Mouse (Mus musculus): Measurements from ENCODE around the gene Nxpe5. TPM values are rescaled to one million over a fixed set of nuclear protein-coding genes. Genes with fewer than 3 reads are reported as not detected.

Nxpe5 gene
- total RNA-seq, 2 experiments from 2014 or later = 0.58 to 0.98 TPM

DNA sequence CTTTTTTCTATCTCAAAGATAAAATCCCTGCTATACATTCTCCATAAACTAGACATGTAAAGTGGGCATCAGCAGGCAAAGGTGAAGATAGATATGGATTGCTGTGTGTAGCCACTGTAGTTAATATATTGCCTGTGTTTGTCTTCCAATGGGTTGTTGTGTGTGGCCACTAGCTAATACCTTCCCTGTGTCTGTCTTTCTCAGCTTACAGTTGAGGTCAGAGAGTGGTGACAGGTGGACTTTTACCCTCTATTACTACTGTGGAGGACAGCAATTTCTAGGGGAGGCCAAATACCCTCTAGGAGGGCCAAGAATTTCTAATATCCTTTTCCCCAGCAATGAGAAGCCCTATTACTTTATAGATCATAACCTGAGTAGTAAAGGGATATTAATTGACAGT is 8.5 kb downstream of the Nxpe5 start:
- no peak for DNase-seq
- intact Hi-C loops (cut with DNase I; ENCODE audit: low total_unique reads) = no loop called here

DNA sequence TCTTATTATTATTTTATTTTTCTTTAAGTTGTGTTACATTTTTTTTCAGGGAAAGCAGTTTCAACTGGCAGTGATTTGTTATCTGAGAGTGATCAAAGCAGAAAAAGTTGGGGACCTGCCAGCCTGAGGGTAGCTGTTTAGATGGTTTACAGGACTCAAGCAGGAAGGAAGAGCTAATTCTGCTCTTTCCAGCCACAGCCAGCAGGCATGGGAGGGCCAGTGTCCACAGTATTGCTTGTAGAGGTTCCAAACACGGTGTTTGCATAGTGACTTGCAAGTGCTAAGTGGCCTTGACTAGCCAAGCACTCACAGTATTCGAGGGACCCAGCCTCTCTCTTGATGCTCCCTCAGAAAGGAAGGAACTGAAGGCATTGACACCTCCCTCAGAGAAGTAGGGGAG is 15.8 kb downstream of the Nxpe5 start:
- intact Hi-C loops (cut with DNase I; ENCODE audit: low total_unique reads) = no loop called here
- DNase-seq = no peak

DNA sequence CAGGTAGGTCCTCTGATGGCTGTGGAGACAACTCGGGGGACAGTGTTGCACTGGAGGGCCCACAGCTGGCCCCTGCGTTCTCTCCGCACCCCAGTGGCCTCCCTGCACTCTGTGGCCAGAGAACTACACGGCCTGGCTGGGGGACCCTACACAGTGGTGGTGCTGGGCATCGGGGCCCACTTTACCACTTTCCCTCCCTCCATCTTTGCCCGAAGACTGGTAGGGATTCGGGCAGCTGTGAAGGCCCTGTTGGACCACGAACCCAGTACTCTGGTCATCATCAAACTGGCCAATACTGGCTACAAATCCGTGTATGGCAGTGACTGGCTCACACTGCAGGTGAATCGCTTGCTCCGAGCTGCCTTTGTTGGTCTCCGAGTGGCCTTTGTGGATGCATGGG is 25.4 kb downstream of the Nxpe5 start:
- intact Hi-C loops (cut with DNase I; ENCODE audit: low total_unique reads) = loop anchor here (5.0 kb wide), 1 partner anchor 49 kb away; no protein-coding TSS in a partner anchor

GRCm38 (mm10) chr5:138253061-138253460 is 27.4 kb downstream of the Nxpe5 start:
- intact Hi-C loops (cut with DNase I; ENCODE audit: low total_unique reads) = loop anchor here (5.0 kb wide), 1 partner anchor 51 kb away; no protein-coding TSS in a partner anchor
- DNase-seq = no peak

More for the DNA sequence above, 25.4 kb downstream of the Nxpe5 start:
- DNase-seq = no peak

DNA sequence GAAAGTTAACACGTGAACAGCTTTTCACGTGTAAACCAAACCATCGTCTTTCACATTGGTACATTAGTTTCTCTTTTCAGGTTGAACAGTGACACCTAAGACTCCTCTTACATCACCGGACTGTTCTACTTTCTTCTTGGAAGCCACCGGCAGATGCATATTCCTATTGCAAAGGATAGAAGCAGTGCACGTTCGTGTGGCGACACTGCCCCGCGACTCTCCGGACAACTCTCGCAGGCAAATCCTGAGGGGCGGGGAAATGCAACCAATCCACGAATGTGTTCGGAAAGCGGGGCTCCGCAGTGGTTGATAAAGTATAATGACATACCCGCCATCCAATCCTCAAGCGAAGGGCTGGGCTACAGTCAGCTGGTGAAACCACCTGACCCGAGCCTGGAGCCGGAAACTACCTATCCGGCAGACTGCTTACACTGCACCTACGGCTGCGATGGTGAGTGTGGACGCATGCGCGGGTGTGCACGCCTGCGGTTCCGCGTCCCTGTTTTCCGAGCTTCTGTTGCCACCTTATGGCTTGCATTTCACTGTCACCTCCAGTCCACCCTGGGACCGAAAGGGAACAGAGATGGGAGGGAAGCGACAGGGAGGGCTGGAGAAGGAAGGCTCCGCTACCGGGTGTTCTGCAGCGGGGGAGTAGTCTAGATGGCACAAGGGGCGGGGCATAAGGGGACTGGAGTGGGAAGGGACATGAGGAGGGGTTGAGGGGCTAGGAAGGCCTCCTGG is 29.8 kb downstream of the Nxpe5 start, which contains the start of gene Lamtor4:
Gene Lamtor4 (plus strand): TSS at position 130 of the 741 bp plus-strand sequence.
- intact Hi-C loops (cut with DNase I; ENCODE audit: low total_unique reads) = no loop called here
- peak; percentile 91 for DNase-seq

DNA sequence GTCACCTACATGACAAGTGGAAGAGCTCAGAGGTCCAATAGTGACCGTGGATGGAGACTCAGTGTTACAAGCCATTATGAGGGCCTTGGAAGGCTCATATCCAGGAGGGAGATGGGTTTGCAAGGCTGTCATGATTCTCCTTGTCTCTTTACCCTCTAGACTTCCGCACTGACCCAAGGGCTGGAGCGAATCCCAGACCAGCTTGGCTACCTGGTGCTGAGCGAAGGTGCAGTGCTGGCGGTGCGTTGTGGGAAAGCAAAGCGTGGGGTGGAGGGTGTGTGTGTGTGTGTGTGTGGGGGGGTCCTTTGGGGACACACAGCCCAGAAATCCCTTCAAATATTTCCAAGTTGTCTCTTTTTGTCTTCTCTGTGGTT is 30.4 kb downstream of the Nxpe5 start:
- intact Hi-C loops (cut with DNase I; ENCODE audit: low total_unique reads) = no loop called here
- DNase-seq = no peak

DNA sequence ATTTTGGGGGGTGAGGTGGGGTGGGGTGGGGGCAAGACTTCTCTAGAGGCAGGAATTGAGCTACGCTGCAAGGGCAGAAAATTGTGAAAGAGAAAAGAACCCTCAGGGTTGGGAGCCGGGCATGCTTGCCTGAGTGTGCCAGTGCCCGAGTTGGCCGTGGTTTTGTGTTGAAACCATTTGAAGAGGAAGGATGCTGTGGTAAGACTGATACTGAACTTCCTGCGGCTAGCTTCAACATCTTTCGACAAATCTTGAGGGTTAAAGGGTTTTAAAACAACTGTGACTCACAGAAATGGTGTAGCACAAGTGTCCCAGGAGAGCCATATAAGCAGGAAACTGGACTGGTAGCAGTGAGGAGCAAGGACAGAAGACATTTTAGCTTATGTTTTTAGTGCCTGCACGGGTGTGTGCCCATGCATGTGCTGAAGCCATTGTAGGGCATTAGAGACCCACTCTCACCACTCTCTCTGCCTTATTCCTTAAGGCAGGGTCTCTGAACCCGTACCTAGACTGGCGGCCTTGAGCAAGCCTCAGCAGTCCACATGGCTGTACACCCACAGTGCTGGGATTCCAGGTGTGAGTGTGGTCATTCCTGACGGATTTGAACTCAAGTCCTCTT is 31.4 kb downstream of the Nxpe5 start:
- DNase-seq = no peak
- intact Hi-C loops (cut with DNase I; ENCODE audit: low total_unique reads) = no loop called here

DNA sequence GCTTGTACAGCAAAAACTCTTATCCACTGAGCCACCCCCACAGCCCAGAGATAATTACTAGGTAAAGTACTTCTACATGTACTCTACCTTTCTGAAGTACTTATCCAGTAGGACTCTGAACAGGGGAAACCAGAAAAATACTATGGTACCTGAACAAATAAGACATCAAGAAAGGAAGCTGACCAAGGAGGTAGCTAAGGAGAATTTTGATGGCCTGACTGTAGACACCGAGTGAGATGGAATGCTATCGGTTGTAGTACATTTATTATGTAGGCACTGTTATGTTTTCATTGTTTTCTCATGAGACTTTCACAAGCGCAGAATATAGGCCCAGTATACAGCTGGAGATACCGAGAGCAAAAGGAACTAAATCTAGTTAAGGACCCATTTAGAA is 31.9 kb downstream of the Nxpe5 start:
- intact Hi-C loops (cut with DNase I; ENCODE audit: low total_unique reads) = no loop called here
- no peak for DNase-seq

DNA sequence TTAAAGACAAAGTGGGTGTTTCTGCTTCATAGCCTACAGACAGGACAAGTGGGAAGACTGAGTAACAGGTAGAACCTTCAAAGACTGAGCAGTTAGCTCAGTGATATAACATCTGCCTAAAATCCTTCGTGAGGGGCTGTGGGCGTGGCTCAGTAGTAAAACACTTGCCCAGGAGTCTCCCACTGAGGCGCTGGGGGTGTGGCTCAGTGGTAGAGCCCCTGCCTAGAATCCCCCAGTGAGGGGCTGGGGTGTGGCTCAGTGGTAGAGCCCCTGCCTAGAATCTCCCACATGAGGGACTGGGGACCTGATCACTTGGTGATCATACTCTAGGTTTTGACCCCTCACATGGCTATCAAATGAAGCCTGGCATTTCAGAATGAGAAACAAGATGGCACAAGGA is 32.4 kb downstream of the Nxpe5 start:
- intact Hi-C loops (cut with DNase I; ENCODE audit: low total_unique reads) = no loop called here
- DNase-seq = no peak

DNA sequence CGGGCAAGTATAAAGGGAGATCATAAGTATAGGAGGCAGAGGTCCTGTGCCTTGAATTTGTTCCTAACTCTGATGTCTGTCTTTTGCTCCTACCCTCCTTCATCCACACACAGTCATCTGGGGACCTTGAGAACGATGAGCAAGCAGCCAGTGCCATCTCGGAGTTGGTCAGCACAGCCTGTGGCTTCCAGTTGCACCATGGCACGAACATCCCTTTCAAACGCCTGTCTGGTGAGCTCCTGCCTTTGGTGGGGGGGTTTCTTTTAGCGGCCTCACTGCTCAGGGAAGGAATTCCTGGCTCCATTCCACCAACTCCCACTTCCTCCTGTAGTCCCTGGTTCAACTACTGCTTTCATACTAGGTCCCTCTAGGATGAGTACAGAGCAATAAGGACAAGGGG is 32.8 kb downstream of the Nxpe5 start:
- intact Hi-C loops (cut with DNase I; ENCODE audit: low total_unique reads) = no loop called here

GRCm38 (mm10) chr5:138258993-138259392 is 33.3 kb downstream of the Nxpe5 start:
- DNase-seq = no peak
- intact Hi-C loops (cut with DNase I; ENCODE audit: low total_unique reads) = no loop called here

More for the DNA sequence above, 32.8 kb downstream of the Nxpe5 start:
- DNase-seq = no peak

GRCm38 (mm10) chr5:138260051-138260450 is 34.4 kb downstream of the Nxpe5 start:
- DNase-seq = no peak
- intact Hi-C loops (cut with DNase I; ENCODE audit: low total_unique reads) = no loop called here

DNA sequence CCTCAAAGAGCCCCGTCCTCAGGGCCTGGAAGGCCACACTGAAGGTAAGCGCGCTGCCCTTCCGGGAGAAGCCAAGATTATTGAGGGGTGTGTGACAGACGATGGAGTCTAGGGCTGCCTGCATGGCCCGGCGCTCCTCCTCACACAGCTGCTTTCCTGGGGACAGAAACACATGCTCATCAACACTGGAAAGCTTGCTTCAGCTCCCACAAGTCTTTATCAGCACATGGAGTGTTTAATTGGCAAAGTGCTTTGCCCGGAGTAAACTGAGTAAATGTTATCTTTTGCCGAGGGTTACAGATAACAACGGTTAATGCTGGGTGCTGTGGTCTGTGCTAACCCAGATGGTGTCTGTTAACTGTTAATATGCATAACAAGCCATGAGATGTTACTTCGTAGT is 35.1 kb downstream of the Nxpe5 start:
- intact Hi-C loops (cut with DNase I; ENCODE audit: low total_unique reads) = no loop called here
- no peak for DNase-seq

DNA sequence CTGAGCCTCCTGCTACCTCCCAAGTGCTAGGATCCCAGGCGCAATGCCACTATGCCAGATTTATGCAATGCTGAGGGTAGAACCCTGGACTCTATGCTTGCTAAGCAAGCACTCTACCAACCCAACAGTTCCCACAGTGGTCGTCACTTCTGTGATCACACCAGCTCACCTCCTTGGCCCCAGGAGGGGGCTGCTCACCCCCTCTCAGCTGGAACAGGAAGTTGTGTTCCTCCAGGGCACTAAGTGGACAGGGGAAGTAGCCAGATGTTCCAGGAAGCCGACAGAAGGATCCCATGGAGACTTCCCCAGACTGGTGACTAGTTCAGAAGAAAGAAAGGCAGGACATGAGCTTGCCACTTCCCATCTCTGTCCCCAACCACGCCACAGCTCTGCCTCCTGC is 36.3 kb downstream of the Nxpe5 start:
- intact Hi-C loops (cut with DNase I; ENCODE audit: low total_unique reads) = no loop called here

GRCm38 (mm10) chr5:138262582-138263240 is 37.0 kb downstream of the Nxpe5 start:
- DNase-seq = no peak
- intact Hi-C loops (cut with DNase I; ENCODE audit: low total_unique reads) = no loop called here

More for the DNA sequence above, 36.3 kb downstream of the Nxpe5 start:
- no peak for DNase-seq

DNA sequence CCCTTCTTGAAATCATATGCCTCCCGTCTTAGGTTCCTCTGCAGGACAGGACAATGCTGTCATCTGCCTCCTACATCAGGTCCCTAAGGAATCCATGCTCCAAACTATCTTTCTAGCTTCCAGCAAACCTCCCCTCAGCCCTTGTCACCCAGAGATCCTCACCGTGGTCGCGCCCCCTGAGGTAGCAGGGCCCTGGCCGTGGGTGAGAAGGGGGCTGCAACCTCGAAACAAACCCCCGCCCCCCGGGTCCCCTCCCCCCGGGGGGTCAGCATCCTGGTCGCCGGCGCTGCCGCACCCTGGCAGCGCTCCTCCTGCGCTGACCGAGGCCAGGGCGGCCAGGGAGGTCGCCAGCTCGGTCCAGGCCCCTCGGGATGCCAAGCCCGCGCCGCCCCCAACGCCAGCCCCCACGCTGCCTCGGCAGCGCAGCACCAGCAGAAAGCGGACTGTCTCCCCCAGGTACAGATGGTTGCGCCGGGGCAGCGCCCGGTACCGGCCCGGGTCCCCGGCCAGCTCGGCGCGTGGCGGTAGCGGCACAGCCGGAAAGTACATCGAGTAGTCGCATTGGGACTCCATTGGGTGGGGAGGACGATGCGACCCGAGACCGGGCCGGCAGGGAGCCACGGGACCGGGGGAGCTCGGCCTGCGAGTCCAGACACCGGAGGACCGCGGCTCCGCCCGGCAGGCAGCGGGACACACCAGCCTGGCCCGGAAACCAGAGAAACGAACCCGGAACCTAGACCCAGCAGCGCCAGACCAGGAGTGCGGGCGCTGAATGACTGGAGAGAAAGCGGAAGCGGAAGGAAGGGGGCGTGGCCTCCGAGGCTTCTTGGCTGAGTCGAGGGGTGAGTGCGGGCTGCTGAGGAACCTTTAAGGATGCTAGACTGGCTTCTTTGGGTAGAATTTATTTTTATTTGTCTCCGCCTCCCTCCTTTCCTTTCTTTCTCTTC is 37.8 kb downstream of the Nxpe5 start, which contains the start of gene BC037034:
Gene BC037034 (minus strand): TSS at position 774 of the 947 bp plus-strand sequence.
- DNase-seq = peak; percentile 92
- intact Hi-C loops (cut with DNase I; ENCODE audit: low total_unique reads) = no loop called here

GRCm38 (mm10) chr5:138264207-138264578 is 38.5 kb downstream of the Nxpe5 start:
- DNase-seq = no peak

DNA sequence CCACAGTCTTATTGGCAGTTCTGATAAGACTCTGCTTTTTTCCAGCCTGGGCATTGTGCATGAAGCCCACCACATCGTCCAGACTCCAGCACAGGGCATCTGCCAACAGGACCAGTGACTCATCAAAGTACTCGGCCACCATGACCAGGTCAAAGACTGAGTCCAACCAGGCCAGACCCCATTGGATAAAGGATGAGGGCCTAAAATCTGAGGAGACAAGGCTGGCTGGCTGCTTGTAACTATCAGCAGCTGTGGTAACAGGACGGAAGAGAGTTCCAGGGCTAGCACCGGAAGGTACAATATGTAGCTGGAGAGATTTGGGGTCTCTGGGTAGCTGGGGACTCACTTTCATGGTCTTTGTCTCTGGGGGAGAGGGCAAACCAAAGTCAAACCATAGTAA is 40.0 kb downstream of the Nxpe5 start:
- intact Hi-C loops (cut with DNase I; ENCODE audit: low total_unique reads) = no loop called here
- no peak for DNase-seq

More at GRCm38 (mm10) chr5:138264207-138264578, 38.5 kb downstream of the Nxpe5 start:
- intact Hi-C loops (cut with DNase I; ENCODE audit: low total_unique reads) = no loop called here

- no peak for DNase-seq
- intact Hi-C loops (cut with DNase I; ENCODE audit: low total_unique reads) = no loop called here
Observed at GRCm38 (mm10) chr5:138267114-138267513, 41.4 kb downstream of the Nxpe5 start.

Data from gastrocnemius, postnatal 14 days (tissue).